Mouse (Mus musculus) ES-E14 (cell line): ENCODE measurements at regions not wholly inside any gene's neighbourhood (a gene's known extent, or its start where the extent isn't known, plus 50 kb on each side); places are given as distances from the start of the nearest gene placed in this dataset.

ENCODE experiments used
- ZC3H11A ChIP-seq: IDR thresholded peaks from 2 replicates; pipeline ENCODE4 v1.6.1; 2012; ENCODE audit warnings: low read depth, mild to moderate bottlenecking, inconsistent platforms, low read length, borderline replicate concordance
- ZNF384 ChIP-seq: IDR thresholded peaks from 2 replicates; pipeline ENCODE4 v1.6.1; 2012; ENCODE audit warnings: low read depth, low read length, inconsistent platforms

GRCm38 (mm10) chr14:33691690-33692089 is 102.7 kb downstream of the Ptpn20 start:
- TF ChIP-seq ZC3H11A (no peak), ZNF384 (no peak)
